Mouse (Mus musculus) embryo, embryonic 10 days (tissue): ENCODE results near the gene Slc25a34.

Source experiments
- DNase-seq: peaks from one replicate; pipeline ENCODE4 v3.0.0-alpha.2; 2015; ENCODE audit warnings: low spot score

The Slc25a34 gene

GRCm38 (mm10) chr4:141623666-141624065 is at the start of gene Slc25a34:
TSS of gene Slc25a34 (minus strand) at chr4:141623821.
- peak; percentile 52 for DNase-seq

- DNase-seq, result no peak
These were observed 48.7 kb upstream of the Slc25a34 start for GRCm38 (mm10) chr4:141672325-141672724.

- DNase-seq, result no peak
These were observed 47.8 kb upstream of the Slc25a34 start for GRCm38 (mm10) chr4:141671389-141671788.

GRCm38 (mm10) chr4:141669898-141670712 is 46.5 kb upstream of the Slc25a34 start:
- no peak for DNase-seq

GRCm38 (mm10) chr4:141664799-141665198 is 41.2 kb upstream of the Slc25a34 start, which contains the start of gene Plekhm2:
TSS of gene Plekhm2 (minus strand) at chr4:141664899.
- DNase-seq, result no peak

GRCm38 (mm10) chr4:141664011-141664745 is 40.6 kb upstream of the Slc25a34 start:
- DNase-seq, result peak; percentile 78

GRCm38 (mm10) chr4:141663122-141663931 is 39.7 kb upstream of the Slc25a34 start:
- peak; percentile 42 for DNase-seq

- no peak for DNase-seq
These were observed 37.3 kb upstream of the Slc25a34 start for GRCm38 (mm10) chr4:141660884-141661283.

GRCm38 (mm10) chr4:141659739-141660138 is 36.1 kb upstream of the Slc25a34 start:
- DNase-seq, result peak; percentile 29

- DNase-seq, result no peak
These were observed 35.3 kb upstream of the Slc25a34 start for GRCm38 (mm10) chr4:141658846-141659484.

GRCm38 (mm10) chr4:141656932-141657331 is 33.3 kb upstream of the Slc25a34 start:
- no peak for DNase-seq

GRCm38 (mm10) chr4:141655908-141656608 is 32.4 kb upstream of the Slc25a34 start:
- DNase-seq, result no peak

- DNase-seq, result no peak
These were observed 30.9 kb upstream of the Slc25a34 start for GRCm38 (mm10) chr4:141654509-141654908.

- DNase-seq, result no peak
These were observed 30.2 kb upstream of the Slc25a34 start for GRCm38 (mm10) chr4:141653813-141654212.

- no peak for DNase-seq
These were observed 29.4 kb upstream of the Slc25a34 start for GRCm38 (mm10) chr4:141653044-141653443.

GRCm38 (mm10) chr4:141651944-141652343 is 28.3 kb upstream of the Slc25a34 start:
- DNase-seq, result no peak

- DNase-seq, result no peak
These were observed 27.7 kb upstream of the Slc25a34 start for GRCm38 (mm10) chr4:141651286-141651685.

- no peak for DNase-seq
These were observed 25.6 kb upstream of the Slc25a34 start for GRCm38 (mm10) chr4:141649244-141649643.

- DNase-seq, result no peak
These were observed 24.6 kb upstream of the Slc25a34 start for GRCm38 (mm10) chr4:141648262-141648661.

GRCm38 (mm10) chr4:141647187-141647586 is 23.6 kb upstream of the Slc25a34 start:
- DNase-seq, result no peak

GRCm38 (mm10) chr4:141645988-141646387 is 22.4 kb upstream of the Slc25a34 start:
- DNase-seq, result no peak
